Mouse (Mus musculus) urinary bladder, postnatal 10 days (tissue): ENCODE measurements around the gene Trim47.
A peak's percentile ranks its signal among the peaks of the same experiment; 100 is the strongest.
"Not testable (repeated sequence)": the region's sequence is repeated elsewhere in the genome, so short reads cannot be mapped to it uniquely, and the experiment has no call there.

Experiments
- DNase-seq: peaks from one replicate; pipeline ENCODE4 v3.0.0; 2022; ENCODE audit warnings: low spot score

Trim47 gene

GRCm38 (mm10) chr11:116138096-116138467 lies 11.1 kb upstream of the Trim47 start:
- no peak for DNase-seq

- no peak for DNase-seq
Measured at GRCm38 (mm10) chr11:116134171-116134570, 7.2 kb upstream of the Trim47 start.

GRCm38 (mm10) chr11:116133497-116133896 lies 6.5 kb upstream of the Trim47 start:
- no peak for DNase-seq

DNA sequence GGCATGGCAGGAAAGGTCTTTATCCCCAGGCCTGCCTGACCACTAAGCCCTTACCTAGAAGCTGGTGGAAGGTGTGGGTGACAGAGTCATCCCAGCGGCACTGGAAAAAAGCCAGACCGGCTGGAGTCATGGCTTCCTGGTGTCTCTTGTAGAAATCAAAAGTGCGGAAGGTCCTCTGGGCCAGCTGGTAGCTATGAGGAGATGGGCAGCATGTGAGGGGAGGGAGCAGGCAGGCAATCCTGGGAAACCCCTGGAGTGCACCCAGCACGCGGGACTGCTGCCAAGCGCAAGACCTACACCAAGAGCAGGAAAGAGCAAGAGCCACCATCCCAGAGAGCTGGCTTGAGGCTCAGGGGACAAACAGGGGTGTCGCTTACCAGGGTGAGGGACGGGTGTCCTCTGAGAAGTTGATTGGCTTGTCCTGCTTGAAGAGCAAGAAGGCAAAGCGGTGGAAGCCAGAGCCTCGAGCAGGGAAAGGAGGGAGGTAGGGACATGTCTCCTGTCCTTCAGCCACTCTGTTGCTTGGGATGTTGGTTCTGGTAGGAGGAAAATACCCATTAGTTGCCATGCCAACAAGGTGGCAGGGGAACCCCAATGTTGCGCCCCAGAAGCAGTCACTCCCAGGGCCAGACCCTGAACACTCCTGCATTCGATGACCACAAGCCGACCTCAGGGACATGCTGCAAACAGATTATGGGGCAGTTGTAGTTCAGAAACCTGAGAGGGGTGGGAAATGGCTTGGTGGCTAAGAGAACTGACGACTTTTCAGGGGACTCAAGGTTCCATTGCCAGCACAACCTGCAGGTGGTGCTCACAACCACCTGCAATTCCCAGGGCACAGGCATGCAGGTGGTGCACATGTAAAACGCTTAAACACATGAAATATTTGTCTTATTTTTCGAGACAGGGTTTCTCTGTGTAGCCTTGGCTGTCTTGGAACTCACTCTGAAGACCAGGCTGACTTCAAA lies 5.6 kb upstream of the Trim47 start:
- no peak for DNase-seq

- DNase-seq, result no peak
Measured at GRCm38 (mm10) chr11:116131349-116132170, 4.5 kb upstream of the Trim47 start.

DNA sequence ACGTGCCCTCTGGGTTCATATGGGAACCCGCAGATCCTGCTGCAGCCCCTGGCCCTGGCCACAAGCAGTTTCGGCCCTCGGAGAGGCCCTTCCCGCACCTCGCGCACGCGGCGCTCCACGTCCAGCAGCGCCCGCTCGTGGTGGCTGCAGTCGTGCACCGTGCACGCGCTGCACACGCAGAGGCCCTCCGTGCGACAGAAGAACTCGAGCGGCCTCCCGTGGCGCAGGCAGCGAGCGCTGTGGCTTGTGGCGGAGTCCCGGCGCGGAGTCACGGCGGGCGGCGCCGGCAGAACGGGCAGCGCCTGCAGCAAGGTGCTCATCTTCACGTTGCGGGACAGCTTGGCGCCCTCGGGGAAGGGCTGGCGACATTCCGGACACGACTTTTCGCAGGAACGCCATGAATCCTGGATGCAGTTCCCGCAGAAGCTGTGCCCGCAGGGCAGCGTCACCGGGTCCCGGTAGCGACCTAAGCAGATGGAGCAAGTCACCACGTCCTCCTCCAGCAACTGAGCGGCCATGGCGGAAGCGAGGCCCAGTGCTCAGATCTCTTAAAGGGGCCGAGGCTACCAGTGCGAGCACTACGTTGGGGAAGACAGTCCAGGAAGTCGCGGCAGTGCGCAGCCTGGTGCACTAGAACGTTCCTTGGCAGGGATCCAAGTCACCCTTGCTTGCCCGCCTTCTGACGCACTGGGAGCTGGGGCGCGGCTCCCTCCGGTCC lies 3.6 kb upstream of the Trim47 start, which contains the start of gene Trim65:
Gene Trim65 (minus strand): TSS at position 641 of the 718 bp plus-strand sequence.
- DNase-seq, result peak; percentile 67

GRCm38 (mm10) chr11:116129993-116130487 lies 3.0 kb upstream of the Trim47 start:
- DNase-seq, result no peak

- DNase-seq, result no peak
Measured at GRCm38 (mm10) chr11:116129091-116129790, 2.2 kb upstream of the Trim47 start.

GRCm38 (mm10) chr11:116127986-116128385 lies 976 bp upstream of the Trim47 start:
- DNase-seq, result no peak

GRCm38 (mm10) chr11:116126261-116126660 lies 749 bp downstream of the Trim47 start:
- no peak for DNase-seq

DNA sequence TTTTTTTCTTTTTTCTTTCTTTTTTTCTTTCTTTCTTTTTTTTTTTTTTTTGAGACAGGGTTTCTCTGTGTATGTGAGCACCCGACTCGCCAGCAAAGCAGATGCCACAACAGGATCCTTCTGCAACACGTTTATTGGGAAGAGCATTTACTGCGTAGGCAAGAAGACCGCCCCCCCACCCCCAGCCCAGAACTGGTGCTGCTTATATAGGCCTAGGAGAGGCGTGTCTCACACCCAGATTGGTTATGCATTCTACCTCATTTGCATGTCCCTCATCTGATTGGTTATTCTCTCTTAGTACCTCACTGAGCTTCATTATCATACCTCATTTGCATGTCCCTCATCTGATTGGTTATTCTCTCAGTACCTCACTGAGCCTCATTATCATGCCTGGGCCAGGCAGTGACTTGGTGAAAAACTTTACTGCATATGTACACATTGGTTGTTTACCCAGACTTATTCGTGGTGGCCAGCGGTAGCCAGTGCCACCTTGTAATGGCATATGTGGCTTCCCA lies 5.2 kb downstream of the Trim47 start:
- DNase-seq, result not testable (repeated sequence)

DNA sequence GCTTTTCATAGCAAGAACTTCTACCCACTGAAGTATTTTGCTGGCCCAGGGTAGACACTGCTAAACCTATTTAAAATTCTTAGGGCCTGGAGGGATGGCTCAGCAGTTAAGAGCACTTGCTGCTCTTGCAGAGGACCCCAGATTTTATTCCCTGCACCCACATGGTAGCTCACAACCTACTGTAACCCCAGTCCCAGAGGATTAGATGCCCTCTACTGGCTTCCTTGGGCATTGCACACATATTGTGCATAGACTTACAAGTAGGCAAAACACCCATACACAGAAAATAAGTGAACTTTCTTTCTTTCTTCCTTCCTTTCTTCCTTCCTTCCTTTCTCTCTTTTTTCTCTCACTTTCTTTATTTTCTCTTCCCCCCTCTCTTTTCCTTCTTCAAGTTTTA lies 9.2 kb downstream of the Trim47 start:
- DNase-seq, result no peak

GRCm38 (mm10) chr11:116117241-116117640 lies 9.8 kb downstream of the Trim47 start:
- no peak for DNase-seq

GRCm38 (mm10) chr11:116111611-116112203 lies 15.3 kb downstream of the Trim47 start:
- no peak for DNase-seq

DNA sequence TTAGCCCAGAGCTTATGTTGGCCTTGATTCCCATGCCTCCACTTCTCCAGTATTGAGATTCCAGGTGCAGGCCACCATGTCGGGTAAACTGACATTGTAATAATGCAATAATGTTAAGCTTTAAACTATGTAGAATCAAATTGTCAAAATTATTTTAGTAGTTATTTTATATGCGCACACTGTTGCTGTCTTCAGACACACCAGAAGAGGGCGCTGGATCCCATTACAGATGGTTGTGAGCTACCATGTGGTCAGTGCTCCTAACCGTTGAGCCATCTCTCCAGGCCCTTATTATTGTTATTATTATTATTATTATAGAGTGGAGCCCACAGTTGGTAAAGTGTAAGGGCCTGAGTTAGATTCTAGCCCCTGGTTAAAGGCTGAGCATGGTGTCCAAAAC lies 15.9 kb downstream of the Trim47 start:
- no peak for DNase-seq

DNA sequence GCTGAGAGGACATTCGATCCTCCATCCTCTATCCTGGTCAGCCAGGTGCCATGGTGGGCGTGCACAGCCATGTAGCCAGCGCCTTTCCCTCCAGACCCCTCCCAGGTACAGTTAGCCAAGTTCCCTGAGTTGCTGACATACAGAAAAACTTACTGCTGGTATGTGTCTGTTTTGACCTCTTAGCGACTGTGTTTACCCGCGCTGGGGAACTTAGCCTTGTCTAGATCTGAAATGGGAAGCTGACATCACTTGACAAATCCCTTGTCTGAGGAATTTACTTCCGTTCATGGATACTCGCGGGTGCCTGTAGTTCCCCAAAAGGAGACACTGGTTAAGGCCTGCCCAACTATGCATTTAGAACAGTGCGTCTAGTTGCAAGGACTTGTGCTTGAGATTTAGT lies 16.5 kb downstream of the Trim47 start:
- no peak for DNase-seq

GRCm38 (mm10) chr11:116110131-116110530 lies 16.9 kb downstream of the Trim47 start:
- no peak for DNase-seq

GRCm38 (mm10) chr11:116109441-116110081 lies 17.4 kb downstream of the Trim47 start:
- no peak for DNase-seq

- DNase-seq, result no peak
Measured at GRCm38 (mm10) chr11:116108464-116109137, 18.4 kb downstream of the Trim47 start.
